Comparison of ENCODE assay signal across 8 mouse cellular contexts in genomic region chr4:151996173-151996950, GRCm38 (mm10). TPM values are rescaled to one million over a fixed set of nuclear protein-coding genes. Genes with fewer than 3 reads are reported as not detected.
A peak's percentile ranks its signal among the peaks of the same experiment; 100 is the strongest.
DNase-seq lines count a peak whose midpoint lies in the region; ATAC-seq and TF ChIP-seq lines count a peak whose summit lies in the region.

Phf13 (minus strand) TSS chr4:151996258.

- peaks cover 38% of the 10 kb centered on the region for H3K27me3 ChIP-seq in E14TG2a.4 (ENCODE audit: insufficient read depth, low read length)
- H3K27me3 ChIP-seq in forebrain, embryonic 12.5 days, result 0 out of 2 replicates have a peak, but pooled peaks cover 4% of the 10 kb centered on the region
- H3K27me3 ChIP-seq in heart, postnatal 0 days (ENCODE audit: control insufficient read depth, insufficient read depth, low read length), result no peaks in the 10 kb centered on the region
- peaks cover 33% of the 10 kb centered on the region for H3K27me3 ChIP-seq in liver, embryonic 16.5 days (ENCODE audit: control insufficient read depth, insufficient read depth, low read depth, low read length)
- no peaks in the 10 kb centered on the region for H3K27me3 ChIP-seq in neural tube, embryonic 13.5 days
- no peaks in the 10 kb centered on the region for H3K27me3 ChIP-seq in testis, adult 2 months (ENCODE audit: control insufficient read depth, insufficient read depth, low read length)

- H3K27ac ChIP-seq in forebrain, embryonic 12.5 days, result peak within 1 kb of the TSS; percentile 85
- peak within 1 kb of the TSS; percentile 97 for H3K27ac ChIP-seq in heart, postnatal 0 days (ENCODE audit: low read depth)
- H3K27ac ChIP-seq in liver, embryonic 16.5 days (ENCODE audit: low read length), result peak within 1 kb of the TSS; percentile 97
- peak within 1 kb of the TSS; percentile 89 for H3K27ac ChIP-seq in neural tube, embryonic 13.5 days (replicated peaks)
- peak within 1 kb of the TSS; percentile 97 for H3K27ac ChIP-seq in testis, adult 2 months (ENCODE audit: control insufficient read depth, insufficient read depth, low read depth, low read length)

- peak; percentile 86 for TF ChIP-seq POLR2A in testis, adult 2 months (IDR thresholded peaks at IDR 0.05; ENCODE audit: control insufficient read depth, low read depth, low read length)

- under 1% methylated on average over 84 of the region's 94 CpGs for WGBS in forebrain, embryonic 12.5 days
- under 1% methylated on average over 86 of the region's 94 CpGs for WGBS in heart, postnatal 0 days
- WGBS in liver, embryonic 16.5 days (ENCODE audit: insufficient replicate concordance), result under 1% methylated on average over 92 of the region's 94 CpGs
- under 1% methylated on average over 84 of the region's 94 CpGs for WGBS in neural tube, embryonic 13.5 days

- no peaks in the 10 kb centered on the region for H3K9me3 ChIP-seq in E14TG2a.4 (ENCODE audit: low read length)
- no peaks in the 10 kb centered on the region for H3K9me3 ChIP-seq in forebrain, embryonic 12.5 days
- no peaks in the 10 kb centered on the region for H3K9me3 ChIP-seq in heart, postnatal 0 days (replicated peaks; ENCODE audit: control insufficient read depth, low read length)
- H3K9me3 ChIP-seq in liver, embryonic 16.5 days (replicated peaks; ENCODE audit: control insufficient read depth, low read length), result no peaks in the 10 kb centered on the region
- H3K9me3 ChIP-seq in neural tube, embryonic 13.5 days, result no peaks in the 10 kb centered on the region

- peaks cover 26% of the 10 kb centered on the region for H3K36me3 ChIP-seq in E14TG2a.4 (ENCODE audit: insufficient read depth, low read length)
- H3K36me3 ChIP-seq in forebrain, embryonic 12.5 days (replicated peaks), result peaks cover 15% of the 10 kb centered on the region
- H3K36me3 ChIP-seq in heart, postnatal 0 days (replicated peaks; ENCODE audit: control insufficient read depth, insufficient read depth, low read length), result peaks cover 10% of the 10 kb centered on the region
- H3K36me3 ChIP-seq in liver, embryonic 16.5 days (ENCODE audit: control insufficient read depth, insufficient read depth), result peaks cover 10% of the 10 kb centered on the region
- H3K36me3 ChIP-seq in neural tube, embryonic 13.5 days, result peaks cover 19% of the 10 kb centered on the region
- H3K36me3 ChIP-seq in testis, adult 2 months (ENCODE audit: control insufficient read depth, insufficient read depth, low read length), result no peaks in the 10 kb centered on the region

- peak within 1 kb of the TSS; percentile 80 for H3K4me2 ChIP-seq in forebrain, embryonic 12.5 days
- peak within 1 kb of the TSS; percentile 99 for H3K4me2 ChIP-seq in heart, postnatal 0 days (ENCODE audit: low read depth, low read length)
- peak within 1 kb of the TSS; percentile 100 for H3K4me2 ChIP-seq in liver, embryonic 16.5 days (ENCODE audit: low read depth, low read length)
- H3K4me2 ChIP-seq in neural tube, embryonic 13.5 days, result peak within 1 kb of the TSS; percentile 84

- DNase-seq in c-Kit-positive CD71-positive TER-119-positive erythroid progenitor cells, embryonic 14.5 days (ENCODE audit: low spot score), result peak; percentile 98
- peak; percentile 99 for DNase-seq in heart, postnatal 0 days (ENCODE audit: low spot score)
- DNase-seq in kidney, postnatal 4 days, result peak; percentile 99

- H3K4me1 ChIP-seq in E14TG2a.4 (replicated peaks; ENCODE audit: low read depth, low read length), result peaks cover 73% of the 10 kb centered on the region
- peaks cover 21% of the 10 kb centered on the region for H3K4me1 ChIP-seq in forebrain, embryonic 12.5 days
- H3K4me1 ChIP-seq in heart, postnatal 0 days (ENCODE audit: control insufficient read depth, insufficient read depth), result peaks cover 12% of the 10 kb centered on the region
- peaks cover 32% of the 10 kb centered on the region for H3K4me1 ChIP-seq in liver, embryonic 16.5 days (ENCODE audit: control insufficient read depth, low read depth, low read length)
- H3K4me1 ChIP-seq in neural tube, embryonic 13.5 days (replicated peaks), result peaks cover 29% of the 10 kb centered on the region
- peaks cover 4% of the 10 kb centered on the region for H3K4me1 ChIP-seq in testis, adult 2 months (ENCODE audit: control insufficient read depth, insufficient read depth, low read length)

- peak; percentile 76 for TF ChIP-seq EP300 in heart, postnatal 0 days (IDR thresholded peaks at IDR 0.05; ENCODE audit: low read depth)

- ATAC-seq in forebrain, embryonic 12.5 days (ENCODE audit: low FRiP score), result peak; percentile 97
- ATAC-seq in heart, postnatal 0 days (ENCODE audit: insufficient read depth, low read depth), result peak; percentile 94
- ATAC-seq in liver, embryonic 16.5 days (ENCODE audit: low read depth), result peak; percentile 95
- peak; percentile 96 for ATAC-seq in neural tube, embryonic 13.5 days (ENCODE audit: low read depth)

- peak within 1 kb of the TSS; percentile 87 for H3K9ac ChIP-seq in forebrain, embryonic 12.5 days
- H3K9ac ChIP-seq in heart, postnatal 0 days (replicated peaks; ENCODE audit: low read depth, low read length), result peak within 1 kb of the TSS; percentile 94
- peak within 1 kb of the TSS; percentile 95 for H3K9ac ChIP-seq in liver, embryonic 16.5 days (ENCODE audit: low read depth, low read length)
- H3K9ac ChIP-seq in neural tube, embryonic 13.5 days, result peak within 1 kb of the TSS; percentile 96

- TF ChIP-seq CTCF in E14TG2a.4 (conservative IDR thresholded peaks at IDR 0.05; ENCODE audit: low read length), result no peak
- TF ChIP-seq CTCF in heart, postnatal 0 days (IDR thresholded peaks at IDR 0.05; ENCODE audit: low read depth), result no peak
- TF ChIP-seq CTCF in testis, adult 2 months (IDR thresholded peaks at IDR 0.05; ENCODE audit: control insufficient read depth, insufficient read depth, insufficient replicate concordance, low read depth, low read length), result no peak

- H3K4me3 ChIP-seq in E14TG2a.4 (replicated peaks; ENCODE audit: low read length), result peak within 1 kb of the TSS; percentile 97
- peak within 1 kb of the TSS; percentile 98 for H3K4me3 ChIP-seq in forebrain, embryonic 12.5 days (replicated peaks)
- H3K4me3 ChIP-seq in heart, postnatal 0 days (ENCODE audit: low read depth, low read length), result peak within 1 kb of the TSS; percentile 99
- H3K4me3 ChIP-seq in liver, embryonic 16.5 days (ENCODE audit: low read depth, low read length), result peak within 1 kb of the TSS; percentile 92
- peak within 1 kb of the TSS; percentile 98 for H3K4me3 ChIP-seq in neural tube, embryonic 13.5 days
- peak within 1 kb of the TSS; percentile 98 for H3K4me3 ChIP-seq in testis, adult 2 months (ENCODE audit: control insufficient read depth, low read depth, low read length)

RNA-seq across cellular contexts. Expression of gene Phf13, which starts in this region (rescaled TPM):
- 24.4 and 27.4 TPM in 2 replicates for polyA plus RNA-seq in forebrain, embryonic 12.5 days (2016; fragmentation: Nextera tagmentation; extraction: Ambion mirVana)
- 8.0 and 10.7 TPM in 2 replicates for total RNA-seq in heart, postnatal 0 days (2014; rRNA removed; ENCODE audit: low replicate concordance)
- 8.4 and 9.3 TPM in 2 replicates for polyA plus RNA-seq in heart, postnatal 0 days (2015; fragmentation: Nextera tagmentation; extraction: Ambion mirVana)
- 4.1 and 4.5 TPM in 2 replicates for polyA plus RNA-seq in liver, embryonic 16.5 days (2015; fragmentation: Nextera tagmentation; extraction: Ambion mirVana)
- polyA plus RNA-seq in neural tube, embryonic 13.5 days (2015; fragmentation: Nextera tagmentation; extraction: Ambion mirVana), result 19.1 and 20.6 TPM in 2 replicates
- polyA plus RNA-seq in testis, adult 2 months (2012; rRNA removed), result 41.8 and 43.6 TPM in 2 replicates

Comparison
In these comparisons a context has a peak if more than half of its experiments do, and no peak if none do; other contexts are left out.
1. Peak in every context shown above with its lines: DNase-seq, ATAC-seq, H3K4me3 ChIP-seq and H3K27ac ChIP-seq.